Mouse (Mus musculus): Measurements from ENCODE around the gene Spag6l.

GRCm38 (mm10) chr16:16852411-16852810 is 23.2 kb upstream of the Spag6l start:
- TF ChIP-seq CTCF (conservative IDR thresholded peaks at IDR 0.05; ENCODE audit: insufficient read depth, insufficient read length, low read depth, low read length), result no peak
- TF ChIP-seq POLR2A (IDR thresholded peaks at IDR 0.05; ENCODE audit: low read depth, low read length), result no peak

Data from kidney, adult 2 months (tissue).